Mouse (Mus musculus) ovary, postnatal 10 days (tissue): ENCODE data around the gene Kcnj1.
A peak's percentile ranks its signal among the peaks of the same experiment; 100 is the strongest.

Experiments
- DNase-seq: peaks from one replicate; pipeline ENCODE4 v3.0.0; 2022; ENCODE audit warnings: low spot score

The Kcnj1 gene

GRCm38 (mm10) chr9:32372202-32372601 lies at the start of gene Kcnj1:
Gene Kcnj1 (plus strand): TSS chr9:32372493.
- no peak for DNase-seq

GRCm38 (mm10) chr9:32323610-32324009 lies 48.7 kb upstream of the Kcnj1 start:
- no peak for DNase-seq

GRCm38 (mm10) chr9:32328777-32329176 lies 43.5 kb upstream of the Kcnj1 start:
- DNase-seq, result no peak

- no peak for DNase-seq
Measured at GRCm38 (mm10) chr9:32331162-32331561, 41.1 kb upstream of the Kcnj1 start.

GRCm38 (mm10) chr9:32335389-32336150 lies 36.7 kb upstream of the Kcnj1 start:
- no peak for DNase-seq

GRCm38 (mm10) chr9:32340831-32341230 lies 31.5 kb upstream of the Kcnj1 start:
- no peak for DNase-seq

- DNase-seq, result no peak
Measured at GRCm38 (mm10) chr9:32342929-32343328, 29.4 kb upstream of the Kcnj1 start.

- no peak for DNase-seq
Measured at GRCm38 (mm10) chr9:32344051-32344450, 28.2 kb upstream of the Kcnj1 start, which contains the start of gene Kcnj5. Gene Kcnj5 (minus strand): TSS chr9:32344350.

GRCm38 (mm10) chr9:32344489-32344888 lies 27.8 kb upstream of the Kcnj1 start:
- no peak for DNase-seq

GRCm38 (mm10) chr9:32348096-32348495 lies 24.2 kb upstream of the Kcnj1 start:
- no peak for DNase-seq

- DNase-seq, result no peak
Measured at GRCm38 (mm10) chr9:32349344-32349743, 22.9 kb upstream of the Kcnj1 start.

GRCm38 (mm10) chr9:32350332-32350731 lies 22.0 kb upstream of the Kcnj1 start:
- DNase-seq, result peak; percentile 44

- no peak for DNase-seq
Measured at GRCm38 (mm10) chr9:32360770-32361169, 11.5 kb upstream of the Kcnj1 start.

- no peak for DNase-seq
Measured at GRCm38 (mm10) chr9:32368812-32369211, 3.5 kb upstream of the Kcnj1 start.

- DNase-seq, result no peak
Measured at GRCm38 (mm10) chr9:32369388-32369787, 2.9 kb upstream of the Kcnj1 start.

GRCm38 (mm10) chr9:32373656-32374055 lies 1.4 kb downstream of the Kcnj1 start:
- DNase-seq, result no peak

- no peak for DNase-seq
Measured at GRCm38 (mm10) chr9:32376031-32376430, 3.7 kb downstream of the Kcnj1 start.

- DNase-seq, result no peak
Measured at GRCm38 (mm10) chr9:32376863-32377590, 4.7 kb downstream of the Kcnj1 start.

GRCm38 (mm10) chr9:32384906-32385305 lies 12.6 kb downstream of the Kcnj1 start:
- no peak for DNase-seq

GRCm38 (mm10) chr9:32388120-32388519 lies 15.8 kb downstream of the Kcnj1 start:
- DNase-seq, result no peak

GRCm38 (mm10) chr9:32391092-32391491 lies 18.8 kb downstream of the Kcnj1 start:
- DNase-seq, result no peak

- DNase-seq, result no peak
Measured at GRCm38 (mm10) chr9:32391701-32392100, 19.4 kb downstream of the Kcnj1 start.

- no peak for DNase-seq
Measured at GRCm38 (mm10) chr9:32392716-32393115, 20.4 kb downstream of the Kcnj1 start.
